Mouse (Mus musculus) embryonic facial prominence, embryonic 15.5 days (tissue): ENCODE data around the gene Tspan7. TPM values are rescaled to one million over a fixed set of nuclear protein-coding genes. Genes with fewer than 3 reads are reported as not detected.

Source experiments
- ATAC-seq: fragments of 200-750 bp; cut with Nextera tagmentation; 2 replicates; pipeline ENCODE4 v1.8.0; 2017; ENCODE audit warnings: low read depth, moderate TSS enrichment; ENCODE audit not compliant: insufficient number of reproducible peaks, low FRiP score, low TSS enrichment
- H3K27ac ChIP-seq: fragments of 300-500 bp; sonication (generic); replicated peaks from 2 replicates; pipeline ENCODE4 v1.5.1; 2015; ENCODE audit warnings: mild to moderate bottlenecking, inconsistent platforms
- H3K27me3 ChIP-seq: fragments of 300-500 bp; sonication (generic); 2 replicates; pipeline ENCODE4 v1.6.1; 2015; ENCODE audit warnings: inconsistent platforms
- H3K36me3 ChIP-seq: fragments of 300-500 bp; sonication (generic); 2 replicates; pipeline ENCODE4 v1.6.1; 2015; ENCODE audit warnings: mild to moderate bottlenecking, inconsistent platforms
- H3K4me1 ChIP-seq: fragments of 300-500 bp; sonication (generic); 2 replicates; pipeline ENCODE4 v1.6.1; 2015; ENCODE audit warnings: inconsistent platforms
- H3K4me2 ChIP-seq: fragments of 300-500 bp; sonication (generic); replicated peaks from 2 replicates; pipeline ENCODE4 v1.6.1; 2015; ENCODE audit warnings: mild to moderate bottlenecking, inconsistent platforms
- H3K4me3 ChIP-seq: fragments of 300-500 bp; sonication (generic); replicated peaks from 2 replicates; pipeline ENCODE4 v1.5.1; 2015; ENCODE audit warnings: mild to moderate bottlenecking, inconsistent platforms
- H3K9ac ChIP-seq: fragments of 300-500 bp; sonication (generic); 2 replicates; pipeline ENCODE4 v1.6.1; 2015; ENCODE audit warnings: inconsistent platforms
- H3K9me3 ChIP-seq: fragments of 300-500 bp; sonication (generic); replicated peaks from 2 replicates; pipeline ENCODE4 v1.6.1; 2016; ENCODE audit warnings: inconsistent platforms
- WGBS: fragments of 180-500 bp; shearing (Covaris S2); methylation state at CpG from one replicate; pipeline ENCODE4 v1.1.7; 2015; 5-methylcytosine and 5-hydroxymethylcytosine counted together
- polyA plus RNA-seq: library from polyadenylated mRNA; unstranded; fragments of >200 nt; fragmentation: Nextera tagmentation; extraction: Ambion mirVana; gene quantifications from 2 replicates; pipeline ENCODE4 v1.2.1, GENCODE M21; 2015

Tspan7 gene
- 78.3 and 85.2 TPM in 2 replicates for polyA plus RNA-seq

GRCm38 (mm10) chrX:10484872-10485569, at the start of gene Tspan7:
TSS of gene Tspan7 (plus strand) at chrX:10485158.
- no peaks in the 10 kb centered on the region for H3K4me1 ChIP-seq
- peak within 1 kb of the TSS; percentile 37 for H3K9ac ChIP-seq
- no peaks in the 10 kb centered on the region for H3K9me3 ChIP-seq
- WGBS = 16% methylated on average over 16 of the region's 41 CpGs
- no peak within 1 kb of the TSS for H3K27ac ChIP-seq
- peak; percentile 82 for ATAC-seq
- no peaks in the 10 kb centered on the region for H3K27me3 ChIP-seq
- H3K4me2 ChIP-seq = peak within 1 kb of the TSS; percentile 58
- peak within 1 kb of the TSS; percentile 51 for H3K4me3 ChIP-seq
- H3K36me3 ChIP-seq = no peaks in the 10 kb centered on the region

- no peak overlapping the region for H3K9ac ChIP-seq
- 81% methylated on average over 10 of the region's 10 CpGs for WGBS
- no peak for ATAC-seq
- H3K27ac ChIP-seq = no peak overlapping the region
- H3K4me3 ChIP-seq = no peak overlapping the region
- no peaks in the 10 kb centered on the region for H3K4me1 ChIP-seq
- no peaks in the 10 kb centered on the region for H3K9me3 ChIP-seq
- no peak overlapping the region for H3K4me2 ChIP-seq
- H3K27me3 ChIP-seq = no peaks in the 10 kb centered on the region
- H3K36me3 ChIP-seq = no peaks in the 10 kb centered on the region
Measured at GRCm38 (mm10) chrX:10449323-10449980, 35.5 kb upstream of the Tspan7 start.

- Histone ChIP-seq H3K36me3 (no peaks in the 10 kb centered on the region), H3K9ac (no peak overlapping the region), H3K4me3 (no peak overlapping the region), H3K4me1 (no peaks in the 10 kb centered on the region), H3K9me3 (no peaks in the 10 kb centered on the region), H3K4me2 (no peak overlapping the region), H3K27me3 (no peaks in the 10 kb centered on the region), H3K27ac (no peak overlapping the region)
- ATAC-seq = no peak
- WGBS = 43% methylated on average over 2 of the region's 2 CpGs
Measured at GRCm38 (mm10) chrX:10450143-10451060, 34.6 kb upstream of the Tspan7 start.

GRCm38 (mm10) chrX:10453798-10454197, 31.2 kb upstream of the Tspan7 start:
- no peak overlapping the region for H3K4me2 ChIP-seq
- no peak for ATAC-seq
- H3K27ac ChIP-seq = no peak overlapping the region
- no peaks in the 10 kb centered on the region for H3K27me3 ChIP-seq
- no peak overlapping the region for H3K4me3 ChIP-seq
- H3K4me1 ChIP-seq = no peaks in the 10 kb centered on the region
- WGBS = 21% methylated on average over 1 of the region's 1 CpGs
- no peak overlapping the region for H3K9ac ChIP-seq
- no peaks in the 10 kb centered on the region for H3K9me3 ChIP-seq
- H3K36me3 ChIP-seq = no peaks in the 10 kb centered on the region

- H3K4me1 ChIP-seq = no peaks in the 10 kb centered on the region
- H3K36me3 ChIP-seq = no peaks in the 10 kb centered on the region
- WGBS = 46% methylated on average over 3 of the region's 3 CpGs
- no peak for ATAC-seq
- H3K27ac ChIP-seq = no peak overlapping the region
- H3K27me3 ChIP-seq = no peaks in the 10 kb centered on the region
- no peak overlapping the region for H3K9ac ChIP-seq
- H3K4me3 ChIP-seq = no peak overlapping the region
- no peak overlapping the region for H3K4me2 ChIP-seq
- no peaks in the 10 kb centered on the region for H3K9me3 ChIP-seq
Measured at GRCm38 (mm10) chrX:10457256-10457655, 27.7 kb upstream of the Tspan7 start.

- H3K4me1 ChIP-seq = no peaks in the 10 kb centered on the region
- WGBS = 86% methylated on average over 1 of the region's 1 CpGs
Measured at GRCm38 (mm10) chrX:10477088-10477487, 7.9 kb upstream of the Tspan7 start.

GRCm38 (mm10) chrX:10479031-10479886, 5.7 kb upstream of the Tspan7 start:
- H3K27me3 ChIP-seq = no peaks in the 10 kb centered on the region
- 72% methylated on average over 10 of the region's 10 CpGs for WGBS
- H3K9ac ChIP-seq = no peak overlapping the region
- H3K4me3 ChIP-seq = no peak overlapping the region
- no peak overlapping the region for H3K4me2 ChIP-seq
- no peak for ATAC-seq
- H3K4me1 ChIP-seq = no peaks in the 10 kb centered on the region
- no peaks in the 10 kb centered on the region for H3K36me3 ChIP-seq
- no peak overlapping the region for H3K27ac ChIP-seq
- H3K9me3 ChIP-seq = no peaks in the 10 kb centered on the region

More at GRCm38 (mm10) chrX:10477088-10477487, 7.9 kb upstream of the Tspan7 start:
- Histone ChIP-seq H3K27ac (no peak overlapping the region), H3K36me3 (no peaks in the 10 kb centered on the region), H3K27me3 (no peaks in the 10 kb centered on the region), H3K9ac (no peak overlapping the region), H3K9me3 (no peaks in the 10 kb centered on the region), H3K4me2 (no peak overlapping the region), H3K4me3 (no peak overlapping the region)
- ATAC-seq = no peak

GRCm38 (mm10) chrX:10479943-10480342, 5.0 kb upstream of the Tspan7 start:
- Histone ChIP-seq H3K9me3 (no peaks in the 10 kb centered on the region), H3K27ac (no peak overlapping the region), H3K36me3 (no peaks in the 10 kb centered on the region), H3K27me3 (no peaks in the 10 kb centered on the region), H3K4me1 (no peaks in the 10 kb centered on the region), H3K4me2 (no peak overlapping the region), H3K9ac (no peak overlapping the region), H3K4me3 (no peak overlapping the region)
- WGBS = 72% methylated on average over 4 of the region's 4 CpGs
- no peak for ATAC-seq

- Histone ChIP-seq H3K27me3 (no peaks in the 10 kb centered on the region), H3K27ac (no peak overlapping the region), H3K4me1 (no peaks in the 10 kb centered on the region), H3K4me2 (peak overlapping the region; percentile 58), H3K4me3 (peak overlapping the region; percentile 51), H3K36me3 (no peaks in the 10 kb centered on the region), H3K9me3 (no peaks in the 10 kb centered on the region), H3K9ac (peak overlapping the region; percentile 37; the same call in 1 of the 2 replicates)
- ATAC-seq = 0 out of 2 replicates have a peak, but pooled peaks have one; percentile 51
- WGBS = 17% methylated on average over 27 of the region's 27 CpGs
Measured at GRCm38 (mm10) chrX:10485664-10486211, 780 bp downstream of the Tspan7 start.

- ATAC-seq = no peak
- no peaks in the 10 kb centered on the region for H3K9me3 ChIP-seq
- H3K4me2 ChIP-seq = no peak overlapping the region
- H3K9ac ChIP-seq = no peak overlapping the region
- H3K27ac ChIP-seq = no peak overlapping the region
- no peaks in the 10 kb centered on the region for H3K4me1 ChIP-seq
- H3K27me3 ChIP-seq = no peaks in the 10 kb centered on the region
- 68% methylated on average over 2 of the region's 2 CpGs for WGBS
- no peaks in the 10 kb centered on the region for H3K36me3 ChIP-seq
- no peak overlapping the region for H3K4me3 ChIP-seq
Measured at GRCm38 (mm10) chrX:10498580-10498979, 13.6 kb downstream of the Tspan7 start.
